Mouse (Mus musculus): ENCODE data around the gene Laptm5.

DNA sequence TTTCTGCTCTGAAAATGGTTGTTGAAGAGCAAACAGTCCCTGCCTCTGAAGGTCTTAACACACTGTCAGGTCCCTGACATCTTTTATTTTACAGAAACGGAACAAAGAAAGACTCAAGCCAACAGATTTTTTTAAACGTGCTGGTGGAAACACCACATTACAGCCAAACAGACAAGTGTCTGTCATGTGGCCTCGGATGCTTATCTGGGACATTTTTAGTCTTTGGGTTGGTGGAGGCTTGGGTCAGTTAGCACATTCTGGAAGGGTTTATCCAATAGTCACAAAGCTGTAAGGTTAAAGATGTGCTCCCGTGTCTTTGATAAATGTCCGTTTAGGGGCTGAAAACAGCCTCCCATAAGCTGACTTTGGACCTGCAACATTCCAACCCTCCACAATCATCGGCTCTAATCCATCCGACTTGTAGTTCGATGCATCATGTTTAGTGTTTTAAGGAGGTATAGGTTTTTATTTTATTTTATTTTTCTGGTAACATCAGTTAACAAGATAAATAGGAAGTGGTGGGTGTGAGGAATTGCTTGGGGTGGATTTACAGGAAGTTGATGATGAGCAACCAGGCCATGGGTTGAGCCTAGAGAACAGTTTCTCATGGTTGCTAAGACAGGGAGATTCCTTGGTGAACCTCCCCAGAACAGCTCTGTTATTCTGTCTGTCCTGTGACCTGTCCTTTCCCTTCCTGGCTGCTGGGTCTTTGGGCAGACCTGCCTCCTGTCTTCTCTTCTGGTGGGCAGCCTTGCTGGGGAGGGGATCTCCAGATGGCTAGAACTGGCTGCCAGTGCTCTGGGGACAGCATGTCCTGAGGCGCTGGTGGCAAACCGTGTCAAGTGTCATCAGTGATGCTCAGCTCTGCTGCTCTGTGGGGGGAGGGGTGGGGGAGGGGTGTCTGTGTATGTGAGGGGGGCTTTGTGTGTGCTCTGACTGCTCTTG, 6.2 kb downstream of the Laptm5 start:
- TF ChIP-seq POLR2A (IDR thresholded peaks at IDR 0.05; ENCODE audit: borderline replicate concordance, insufficient read depth, low read length) (no peak), CTCF (IDR thresholded peaks at IDR 0.05; ENCODE audit: borderline replicate concordance, insufficient read depth, low read depth, low read length) (no peak)

All from cerebellum, adult 2 months (tissue).